Mouse (Mus musculus) effector memory CD4-positive, alpha-beta T cell, adult 7 months (primary cell): ENCODE data around the gene Npl. TPM values are rescaled to one million over a fixed set of nuclear protein-coding genes. Genes with fewer than 3 reads are reported as not detected.

Experiments used
- polyA plus RNA-seq: library from polyadenylated mRNA; unstranded; fragments of 100-300 nt; shearing (Covaris generic); gene quantifications from one replicate; pipeline ENCODE4 v1.2.1, GENCODE M21; 2017

Gene Npl
- 0.49 TPM for polyA plus RNA-seq

DNA sequence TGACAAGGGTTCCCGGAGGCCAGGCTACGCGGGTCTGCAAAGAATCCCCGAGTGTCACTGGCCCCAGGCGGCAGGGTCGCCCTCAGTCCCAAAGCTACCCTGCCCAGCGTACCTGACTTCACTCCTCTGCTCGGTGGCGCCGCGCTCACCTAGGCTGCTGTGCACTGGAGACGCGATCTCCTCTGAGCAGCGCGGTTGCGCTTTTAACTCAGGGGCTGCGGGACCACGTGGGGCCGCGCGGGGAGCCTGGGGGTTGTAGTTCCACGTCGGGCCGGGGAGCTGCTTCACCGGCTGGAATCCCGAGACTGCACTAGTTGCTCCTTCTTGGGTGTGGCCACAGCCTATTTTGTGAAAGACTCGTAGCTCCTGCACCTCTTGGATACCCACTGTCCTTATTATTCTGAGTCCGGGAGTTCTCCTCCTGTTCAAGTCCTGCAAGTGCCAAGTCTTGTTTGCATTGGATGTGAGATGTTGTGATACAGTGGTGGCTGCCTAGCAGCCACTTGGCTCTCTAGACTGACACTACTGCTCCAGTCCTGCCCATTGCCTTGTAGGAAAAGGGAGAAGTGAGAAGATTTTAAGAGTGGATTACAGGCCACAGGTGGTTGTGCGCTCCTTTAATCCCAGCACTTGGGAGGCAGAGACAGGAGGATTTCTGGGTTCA is at the start of gene Npl:
Npl (minus strand) TSS at position 510 of the 664 bp plus-strand sequence.

DNA sequence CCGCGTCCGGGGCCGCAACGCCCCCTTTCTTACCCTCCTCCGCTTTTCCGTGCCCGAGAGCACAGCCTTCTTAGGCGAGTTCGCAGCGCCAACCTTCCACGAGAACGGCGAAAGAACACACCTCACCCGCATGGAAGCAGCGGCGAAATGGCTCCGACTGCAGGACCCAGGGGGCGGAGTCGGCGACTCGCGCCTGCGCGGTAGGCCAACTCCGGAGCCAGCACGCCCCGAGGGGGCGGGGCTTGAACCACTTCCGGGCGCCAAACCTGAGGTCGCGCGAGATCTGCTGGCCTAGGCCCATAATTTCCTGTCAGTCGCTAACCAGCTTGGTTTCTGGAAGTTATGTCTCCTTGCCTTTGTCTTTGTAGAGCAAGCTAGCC is 62.4 kb downstream of the Npl start, which contains the start of gene Dhx9:
Dhx9 (minus strand) TSS at position 161 of the 380 bp plus-strand sequence.

Other genes starting within 250 kb of the Npl start
- gene Lamc1, start 217.3 kb downstream of the Npl start, polyA plus RNA-seq: 6.5 TPM
- not detected for gene Shcbp1l, start 124.9 kb downstream of the Npl start, polyA plus RNA-seq
- 48.7 TPM for gene Dhx9, start 62.4 kb downstream of the Npl start, polyA plus RNA-seq
- gene Rgs8, start 103.0 kb upstream of the Npl start, polyA plus RNA-seq: 0.13 TPM
- 50.2 TPM for gene Rgs16, start 190.3 kb upstream of the Npl start, polyA plus RNA-seq
- gene Rnasel, start 199.4 kb upstream of the Npl start, polyA plus RNA-seq: 13.0 TPM